Mouse (Mus musculus) ovary, postnatal 14 days (tissue): ENCODE results near the gene Haus5.
A peak's percentile ranks its signal among the peaks of the same experiment; 100 is the strongest.

Experiments used
- DNase-seq: peaks from one replicate; pipeline ENCODE4 v3.0.0; 2022; ENCODE audit warnings: low spot score

The Haus5 gene

GRCm38 (mm10) chr7:30625530-30626384 is 39.0 kb downstream of the Haus5 start, which contains the start of gene Cox6b1:
Cox6b1 (minus strand) TSS chr7:30626151.
- peak; percentile 78 for DNase-seq

- DNase-seq = no peak
Observed at GRCm38 (mm10) chr7:30619202-30619601, 45.6 kb downstream of the Haus5 start.

- DNase-seq = no peak
Observed at GRCm38 (mm10) chr7:30618658-30619057, 46.1 kb downstream of the Haus5 start.

DNA sequence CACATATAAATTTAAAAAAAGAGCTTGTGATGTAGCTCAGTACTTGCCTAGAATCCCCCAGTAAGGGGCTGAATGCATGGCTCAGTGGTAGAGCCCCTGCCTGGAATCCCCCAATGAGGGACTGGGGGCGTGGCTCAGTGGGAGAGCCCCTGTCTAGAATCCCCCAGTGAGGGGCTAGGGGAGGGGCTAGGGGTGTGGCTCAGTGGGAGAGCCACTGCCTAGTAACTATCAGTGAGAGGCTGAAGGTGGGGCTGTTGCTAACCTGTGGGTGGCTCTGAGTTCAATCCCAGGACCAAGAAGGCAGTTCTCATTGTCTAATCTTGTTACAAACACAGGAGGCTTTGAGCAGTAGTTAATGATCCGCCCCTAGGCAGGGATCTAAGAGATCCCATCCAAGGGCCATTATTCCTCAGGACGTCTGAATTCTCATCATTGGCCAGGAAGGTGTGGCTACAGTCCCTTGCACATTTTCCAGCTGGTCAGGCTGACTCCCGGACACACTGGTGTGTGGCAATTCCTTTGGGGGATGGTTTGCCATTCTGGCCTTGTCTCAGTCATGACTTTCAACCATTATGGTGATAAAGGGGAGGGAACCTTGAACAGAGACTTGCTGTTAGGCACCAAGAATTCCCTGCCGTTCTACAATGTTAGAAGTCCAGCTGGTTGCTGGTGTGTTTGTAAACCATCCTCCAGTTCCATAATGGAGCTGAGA is 49.6 kb downstream of the Haus5 start:
- DNase-seq = no peak

GRCm38 (mm10) chr7:30614454-30614853 is 50.3 kb downstream of the Haus5 start:
- DNase-seq = no peak

GRCm38 (mm10) chr7:30613529-30614112 is 51.2 kb downstream of the Haus5 start:
- peak; percentile 60 for DNase-seq

- no peak for DNase-seq
Observed at GRCm38 (mm10) chr7:30612654-30613402, 52.0 kb downstream of the Haus5 start, which contains the start of gene Upk1a. Upk1a (minus strand) TSS chr7:30612847.

DNA sequence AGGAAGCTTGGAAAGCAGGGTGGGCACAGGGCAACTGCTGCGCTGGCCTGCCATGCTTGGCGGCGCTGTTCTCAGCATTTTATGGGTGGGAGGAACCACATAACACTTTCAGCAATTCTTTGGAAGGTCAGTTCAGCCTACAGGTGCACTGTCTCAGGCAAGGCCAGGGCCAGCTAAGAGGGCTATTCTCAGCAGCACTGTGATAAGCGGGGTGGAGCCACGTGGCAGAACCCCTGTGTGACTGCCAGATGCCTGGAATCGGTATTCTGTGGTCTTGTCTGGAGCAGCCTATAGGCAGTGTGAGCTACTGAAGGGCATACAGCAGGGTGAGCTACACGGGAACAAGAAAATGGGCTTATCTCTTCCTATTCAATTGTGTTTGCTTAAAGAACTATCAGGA is 54.8 kb downstream of the Haus5 start:
- DNase-seq = no peak

GRCm38 (mm10) chr7:30608476-30608875 is 56.3 kb downstream of the Haus5 start:
- no peak for DNase-seq

- DNase-seq = no peak
Observed at GRCm38 (mm10) chr7:30607706-30608309, 57.0 kb downstream of the Haus5 start.

GRCm38 (mm10) chr7:30604944-30605343 is 59.9 kb downstream of the Haus5 start:
- DNase-seq = no peak

- no peak for DNase-seq
Observed at GRCm38 (mm10) chr7:30604424-30604823, 60.4 kb downstream of the Haus5 start.
